ENCODE assay signal across 9 mouse cellular contexts in genomic region chr16:32715364-32715763, GRCm38 (mm10). TPM values are rescaled to one million over a fixed set of nuclear protein-coding genes. Genes with fewer than 3 reads are reported as not detected.
DNase-seq lines count a peak whose midpoint lies in the region; ATAC-seq and TF ChIP-seq lines count a peak whose summit lies in the region.
"Had no signal": no experiment of that assay in that cellular context is flagged by ENCODE, and none has a peak within 500 bp of the region (broad histone marks: within the 10 kb centered on the region; RNA-seq: fewer than 3 reads in every experiment).

No protein-coding gene starts in this region.

- no peak overlapping the region for H3K4me2 ChIP-seq in embryonic facial prominence, embryonic 11.5 days (ENCODE audit: low read depth, low read length)
- H3K4me2 ChIP-seq in forebrain, embryonic 12.5 days, result no peak overlapping the region

- WGBS in lung, adult 2 months, result 20% methylated on average over 13 of the region's 13 CpGs
- 25% methylated on average over 13 of the region's 13 CpGs for WGBS in embryonic facial prominence, embryonic 11.5 days
- WGBS in forebrain, embryonic 12.5 days, result 29% methylated on average over 13 of the region's 13 CpGs

- no peak overlapping the region for H3K4me3 ChIP-seq in lung, adult 2 months (replicated peaks; ENCODE audit: extremely low read depth, low read depth, low read length)
- H3K4me3 ChIP-seq in embryonic facial prominence, embryonic 11.5 days (ENCODE audit: low read depth, low read length), result no peak overlapping the region
- H3K4me3 ChIP-seq in forebrain, embryonic 12.5 days (replicated peaks), result no peak overlapping the region

- no peaks in the 10 kb centered on the region for H3K9me3 ChIP-seq in embryonic facial prominence, embryonic 11.5 days (replicated peaks; ENCODE audit: control insufficient read depth, low read length)
- no peaks in the 10 kb centered on the region for H3K9me3 ChIP-seq in forebrain, embryonic 12.5 days

- TF ChIP-seq POLR2A in lung, adult 2 months (IDR thresholded peaks at IDR 0.05; ENCODE audit: borderline replicate concordance, extremely low read depth, low read depth, low read length), result no peak

- H3K27me3 ChIP-seq in embryonic facial prominence, embryonic 11.5 days (ENCODE audit: control insufficient read depth, insufficient read depth, low read length), result no peaks in the 10 kb centered on the region
- no peaks in the 10 kb centered on the region for H3K27me3 ChIP-seq in forebrain, embryonic 12.5 days

- H3K27ac ChIP-seq in embryonic facial prominence, embryonic 11.5 days (replicated peaks; ENCODE audit: low read depth, low read length), result no peak overlapping the region
- no peak overlapping the region for H3K27ac ChIP-seq in forebrain, embryonic 12.5 days

- TF ChIP-seq CTCF in lung, adult 2 months (IDR thresholded peaks at IDR 0.05; ENCODE audit: insufficient read depth, low read length), result peak; percentile 50; the same call in 1 of the 2 replicates

- H3K4me1 ChIP-seq in lung, adult 2 months (ENCODE audit: control insufficient read depth, insufficient read depth, low read length), result no peaks in the 10 kb centered on the region; the same call in 1 of the 2 replicates
- H3K4me1 ChIP-seq in embryonic facial prominence, embryonic 11.5 days (ENCODE audit: control insufficient read depth, insufficient read depth, low read length), result peaks cover 4% of the 10 kb centered on the region; the same call in 1 of the 2 replicates
- peaks cover 4% of the 10 kb centered on the region; the same call in 1 of the 2 replicates for H3K4me1 ChIP-seq in forebrain, embryonic 12.5 days

- peak; percentile 46 for DNase-seq in adrenal gland, postnatal 10 days
- no peak for DNase-seq in adrenal gland, adult 18-20 months (ENCODE audit: low spot score in 2 of 2)
- no peak for DNase-seq in lung, adult 2 months
- DNase-seq in lung, postnatal 14 days, result no peak
- peak; percentile 65 for DNase-seq in embryonic facial prominence, embryonic 11.5 days (ENCODE audit: low spot score)
- DNase-seq in lung, postnatal 36 days, result peak; percentile 42
- DNase-seq in layer of hippocampus, adult 9-10 months (ENCODE audit: low spot score), result no peak

- H3K36me3 ChIP-seq in embryonic facial prominence, embryonic 11.5 days (replicated peaks; ENCODE audit: control insufficient read depth, insufficient read depth, low read depth, low read length), result no peaks in the 10 kb centered on the region
- no peaks in the 10 kb centered on the region for H3K36me3 ChIP-seq in forebrain, embryonic 12.5 days (replicated peaks)

- ATAC-seq in embryonic facial prominence, embryonic 11.5 days (replicated peaks; ENCODE audit: insufficient number of reproducible peaks, low FRiP score, low TSS enrichment, low read depth), result no peak
- no peak for ATAC-seq in forebrain, embryonic 12.5 days (ENCODE audit: low FRiP score)

- no peak overlapping the region for H3K9ac ChIP-seq in embryonic facial prominence, embryonic 11.5 days (replicated peaks; ENCODE audit: low read length)
- no peak overlapping the region for H3K9ac ChIP-seq in forebrain, embryonic 12.5 days

RNA-seq across cellular contexts. Expression of gene Muc4, which starts 20.3 kb away (rescaled TPM):
- total RNA-seq in adrenal gland, postnatal 10 days (2021), result under 1 TPM; 0.12 to 0.27 TPM
- total RNA-seq in adrenal gland, adult 18-20 months (2021), result not detected
- polyA plus RNA-seq in lung, adult 2 months (2012; rRNA removed), result 17.3 and 18.9 TPM in 2 replicates
- polyA plus RNA-seq in embryonic facial prominence, embryonic 11.5 days (2014; fragmentation: Nextera tagmentation; extraction: Ambion mirVana), result 0.28 TPM in 1 of 2 replicates, not detected in the other
- polyA plus RNA-seq in forebrain, embryonic 12.5 days (2016; fragmentation: Nextera tagmentation; extraction: Ambion mirVana), result 0.19 and 0.28 TPM in 2 replicates
- total RNA-seq: layer of hippocampus, postnatal 10 days had no signal

Comparison
In these comparisons a context has a peak if more than half of its experiments do, and no peak if none do; other contexts are left out.
1. DNase-seq: peak in adrenal gland, postnatal 10 days (single experiment), embryonic facial prominence, embryonic 11.5 days (single experiment) and lung, postnatal 36 days (single experiment); none in adrenal gland, adult 18-20 months (0 of 2), lung, adult 2 months (single experiment), lung, postnatal 14 days (single experiment) and layer of hippocampus, adult 9-10 months (single experiment).
2. RNA of gene Muc4, which starts 20.3 kb away (polyA plus RNA-seq): 17.3 to 18.9 TPM in lung, adult 2 months; 0.19 to 0.28 TPM in forebrain, embryonic 12.5 days and 0.28 TPM in embryonic facial prominence, embryonic 11.5 days; every median in the first group is over 10 times any median in the second.